Mouse (Mus musculus) embryonic facial prominence, embryonic 12.5 days (tissue): ENCODE results near the gene Gm21983. TPM values are rescaled to one million over a fixed set of nuclear protein-coding genes. Genes with fewer than 3 reads are reported as not detected.

Source experiments
- ATAC-seq: fragments of 200-750 bp; cut with Nextera tagmentation; 2 replicates; pipeline ENCODE4 v1.8.0; 2017; ENCODE audit not compliant: insufficient number of reproducible peaks, insufficient read depth, low FRiP score, low TSS enrichment
- H3K27ac ChIP-seq: fragments of 300-500 bp; sonication (generic); 2 replicates; pipeline ENCODE4 v1.5.1; 2016; ENCODE audit warnings: mild to moderate bottlenecking
- H3K27me3 ChIP-seq: fragments of 300-500 bp; sonication (generic); 2 replicates; pipeline ENCODE4 v1.6.1; 2016; ENCODE audit warnings: mild to moderate bottlenecking, moderate library complexity
- H3K36me3 ChIP-seq: fragments of 300-500 bp; sonication (generic); 2 replicates; pipeline ENCODE4 v1.6.1; 2016; ENCODE audit warnings: mild to moderate bottlenecking
- H3K4me1 ChIP-seq: fragments of 300-500 bp; sonication (generic); 2 replicates; pipeline ENCODE4 v1.6.1; 2016
- H3K4me2 ChIP-seq: fragments of 300-500 bp; sonication (generic); replicated peaks from 2 replicates; pipeline ENCODE4 v1.6.1; 2016; ENCODE audit warnings: mild to moderate bottlenecking, moderate library complexity
- H3K4me3 ChIP-seq: fragments of 300-500 bp; sonication (generic); 2 replicates; pipeline ENCODE4 v1.5.1; 2016; ENCODE audit warnings: mild to moderate bottlenecking
- H3K9ac ChIP-seq: fragments of 300-500 bp; sonication (generic); 2 replicates; pipeline ENCODE4 v1.6.1; 2016; ENCODE audit warnings: mild to moderate bottlenecking, moderate library complexity
- H3K9me3 ChIP-seq: fragments of 300-500 bp; sonication (generic); 2 replicates; pipeline ENCODE4 v1.6.1; 2016; ENCODE audit warnings: mild to moderate bottlenecking, moderate library complexity
- WGBS: fragments of 180-500 bp; shearing (Covaris S2); methylation state at CpG from one replicate; pipeline ENCODE4 v1.1.7; 2016; 5-methylcytosine and 5-hydroxymethylcytosine counted together
- polyA plus RNA-seq: library from polyadenylated mRNA; unstranded; fragments of >200 nt; fragmentation: Nextera tagmentation; extraction: Ambion mirVana; gene quantifications from 2 replicates; pipeline ENCODE4 v1.2.1, GENCODE M21; 2016

The Gm21983 gene
- polyA plus RNA-seq, 1 experiment from 2014 or later, result 0.49 TPM

DNA sequence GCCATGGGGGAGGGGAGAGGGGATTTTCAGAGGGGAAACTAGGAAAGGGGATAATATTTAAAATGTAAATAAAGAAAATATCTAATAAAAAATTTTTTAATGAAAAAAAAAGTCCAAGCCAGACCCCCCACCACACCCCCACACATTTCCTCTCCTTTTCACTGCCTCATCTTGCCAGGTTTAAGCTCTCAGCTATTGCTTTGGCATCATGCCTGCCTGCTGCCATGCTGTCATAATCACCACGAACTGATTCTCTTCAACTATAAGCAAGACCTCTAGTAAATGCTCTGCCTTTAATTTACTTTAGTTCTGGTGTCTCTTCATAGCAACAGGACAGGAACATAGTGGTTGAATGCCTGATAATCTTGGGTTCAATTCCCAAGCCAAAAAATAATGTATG is 1.6 kb upstream of the Gm21983 start:
- H3K4me3 ChIP-seq, result no peak overlapping the region
- peaks cover 10% of the 10 kb centered on the region; the same call in 1 of the 2 replicates for H3K4me1 ChIP-seq
- WGBS, result 79% methylated on average over 1 of the region's 1 CpGs
- no peak overlapping the region for H3K4me2 ChIP-seq
- H3K9me3 ChIP-seq, result no peaks in the 10 kb centered on the region
- H3K27ac ChIP-seq, result no peak overlapping the region
- H3K27me3 ChIP-seq, result no peaks in the 10 kb centered on the region
- H3K9ac ChIP-seq, result no peak overlapping the region
- H3K36me3 ChIP-seq, result peaks cover 38% of the 10 kb centered on the region
- no peak for ATAC-seq

DNA sequence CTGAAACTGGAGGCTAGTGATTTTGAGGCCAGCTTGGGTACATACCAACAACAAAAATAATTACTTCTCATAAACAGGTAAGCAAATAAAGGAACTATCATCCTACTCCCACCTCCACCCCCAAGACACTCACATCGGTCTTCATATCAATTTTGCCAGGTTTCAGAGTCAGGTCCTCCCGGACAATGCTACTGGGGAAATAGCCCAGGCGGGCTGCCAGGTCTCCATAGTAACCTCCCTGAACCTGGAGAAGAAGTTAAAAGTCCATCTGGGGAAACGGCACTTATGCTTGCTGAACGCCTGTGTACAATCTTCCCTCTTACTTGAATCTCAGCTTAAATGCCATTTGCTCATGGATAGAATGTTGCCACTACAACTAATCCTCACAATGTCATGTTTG is 850 bp downstream of the Gm21983 start:
- no peaks in the 10 kb centered on the region for H3K27me3 ChIP-seq
- peak overlapping the region; percentile 60 for H3K4me3 ChIP-seq
- H3K27ac ChIP-seq, result 0 out of 2 replicates have a peak overlapping the region, but pooled peaks have one; percentile 78
- H3K4me1 ChIP-seq, result peaks cover 10% of the 10 kb centered on the region; the same call in 1 of the 2 replicates
- H3K36me3 ChIP-seq, result peaks cover 13% of the 10 kb centered on the region
- peak overlapping the region; percentile 47 for H3K4me2 ChIP-seq
- WGBS, result 77% methylated on average over 5 of the region's 5 CpGs
- no peaks in the 10 kb centered on the region for H3K9me3 ChIP-seq
- no peak overlapping the region for H3K9ac ChIP-seq
- ATAC-seq, result no peak

DNA sequence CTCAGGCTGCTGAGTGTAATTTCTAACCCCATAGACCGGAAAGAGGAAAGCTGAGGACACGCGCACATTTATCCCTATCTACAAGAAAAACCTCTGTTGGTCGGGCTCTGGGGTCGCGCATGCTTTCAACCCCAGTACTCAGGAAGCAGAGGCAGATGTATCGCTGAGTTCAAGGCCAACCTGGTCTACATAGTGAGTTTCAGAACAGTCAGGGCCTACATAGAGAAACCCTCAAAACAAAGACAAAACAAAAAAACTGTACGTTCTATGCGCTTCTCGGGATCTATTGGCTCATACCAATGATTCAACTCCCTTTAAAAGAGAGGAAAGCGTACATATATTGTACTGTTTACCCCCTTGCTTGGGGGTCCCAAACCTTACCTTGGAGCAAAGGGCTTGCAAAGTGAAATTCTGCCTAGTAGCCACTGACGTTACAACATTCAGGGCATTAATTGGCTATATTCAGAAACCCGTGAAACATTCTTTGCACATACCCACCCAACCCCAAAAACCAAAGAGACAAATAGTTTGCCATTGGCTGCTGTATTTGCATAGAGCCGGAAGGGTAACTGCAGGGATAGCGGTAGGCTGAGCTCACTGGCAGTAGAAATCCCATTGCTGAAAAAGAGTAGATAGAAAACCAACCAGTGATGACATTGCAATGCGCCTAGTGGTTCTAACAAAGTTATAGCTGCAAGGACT is 1.5 kb downstream of the Gm21983 start:
- H3K36me3 ChIP-seq, result peaks cover 10% of the 10 kb centered on the region; the same call in 1 of the 2 replicates
- H3K9me3 ChIP-seq, result no peaks in the 10 kb centered on the region
- peak overlapping the region; percentile 47 for H3K4me2 ChIP-seq
- peak overlapping the region; percentile 60 for H3K4me3 ChIP-seq
- WGBS, result 49% methylated on average over 16 of the region's 16 CpGs
- no peaks in the 10 kb centered on the region for H3K27me3 ChIP-seq
- no peak for ATAC-seq
- peak overlapping the region; percentile 5; the same call in 1 of the 2 replicates for H3K9ac ChIP-seq
- H3K27ac ChIP-seq, result peak overlapping the region; percentile 71
- peaks cover 10% of the 10 kb centered on the region; the same call in 1 of the 2 replicates for H3K4me1 ChIP-seq

DNA sequence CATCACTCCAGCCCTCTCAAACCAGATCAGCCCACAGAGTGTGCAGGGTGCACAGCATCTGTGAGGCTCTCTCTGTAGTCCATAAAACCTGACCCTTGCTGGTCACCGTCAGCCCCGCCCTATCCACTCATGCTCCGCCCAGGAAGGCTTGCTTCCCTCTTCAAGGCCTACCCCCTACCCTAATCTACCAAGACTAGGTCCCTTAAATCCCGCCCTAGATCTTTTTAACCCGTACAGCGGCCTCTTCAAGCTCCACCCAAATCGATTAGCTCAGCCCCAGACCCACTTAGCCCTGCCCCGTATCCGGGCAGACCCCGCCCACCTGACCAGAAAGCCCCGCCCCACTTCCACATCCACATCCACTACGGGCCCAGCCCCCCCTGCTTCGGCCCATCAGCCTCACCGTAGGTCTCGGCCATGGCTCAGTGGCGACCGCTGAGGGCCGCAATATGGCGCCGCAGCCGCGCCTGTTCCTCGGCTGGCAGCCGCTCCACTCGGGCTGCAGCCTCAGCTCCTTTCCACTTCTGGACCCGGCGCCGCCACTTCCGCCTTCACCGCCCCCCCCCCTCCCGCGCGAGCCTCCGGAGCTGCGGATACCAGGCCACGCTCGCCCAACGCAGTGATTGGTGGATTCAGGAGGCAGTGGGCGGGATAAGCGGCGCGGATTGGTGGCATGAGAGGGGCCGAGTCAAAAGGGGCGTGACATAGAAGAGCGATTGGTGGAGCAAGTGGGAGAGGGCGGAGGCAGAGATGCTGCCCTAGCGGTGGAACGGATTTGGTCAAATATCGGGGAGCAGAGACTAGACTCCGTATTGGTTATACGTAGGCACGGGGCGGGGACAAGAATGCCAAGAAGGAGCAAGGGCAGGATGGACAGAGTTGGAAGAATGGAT is 2.3 kb downstream of the Gm21983 start, which contains the start of gene Rab4b:
TSS of gene Rab4b (minus strand) at position 573 of the 893 bp plus-strand sequence.
- peaks cover 12% of the 10 kb centered on the region; the same call in 1 of the 2 replicates for H3K36me3 ChIP-seq
- peak within 1 kb of the TSS; percentile 47 for H3K9ac ChIP-seq
- no peaks in the 10 kb centered on the region for H3K9me3 ChIP-seq
- H3K4me3 ChIP-seq, result peak within 1 kb of the TSS; percentile 60
- H3K4me2 ChIP-seq, result peak within 1 kb of the TSS; percentile 50
- peak; percentile 95 for ATAC-seq
- H3K27me3 ChIP-seq, result no peaks in the 10 kb centered on the region
- H3K27ac ChIP-seq, result peak within 1 kb of the TSS; percentile 93
- H3K4me1 ChIP-seq, result peaks cover 10% of the 10 kb centered on the region; the same call in 1 of the 2 replicates
- under 1% methylated on average over 53 of the region's 53 CpGs for WGBS

DNA sequence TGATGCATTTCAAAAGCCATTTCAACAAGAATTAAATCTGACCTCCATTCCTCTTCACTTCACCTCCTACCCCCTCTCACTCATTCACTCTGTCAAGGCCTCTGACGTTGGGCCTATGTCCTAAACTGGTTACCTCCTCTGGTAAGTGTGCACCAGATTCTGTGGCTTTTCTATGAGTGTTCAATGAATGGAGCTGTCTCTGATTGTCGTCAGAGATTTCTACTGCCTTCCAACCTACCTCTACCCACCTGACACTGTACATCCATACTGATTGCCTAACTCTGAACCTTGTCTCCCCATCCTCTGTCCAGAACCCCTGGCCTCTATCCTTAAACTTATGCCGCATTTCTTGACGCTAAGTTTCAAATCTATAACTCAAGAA is 3.0 kb downstream of the Gm21983 start:
- H3K36me3 ChIP-seq, result peaks cover 9% of the 10 kb centered on the region; the same call in 1 of the 2 replicates
- peak overlapping the region; percentile 93 for H3K27ac ChIP-seq
- peak overlapping the region; percentile 50 for H3K4me2 ChIP-seq
- no peaks in the 10 kb centered on the region for H3K27me3 ChIP-seq
- H3K9ac ChIP-seq, result peak overlapping the region; percentile 47
- ATAC-seq, result no peak; the same call in 1 of the 2 replicates
- no peaks in the 10 kb centered on the region for H3K9me3 ChIP-seq
- H3K4me3 ChIP-seq, result peak overlapping the region; percentile 60
- 21% methylated on average over 4 of the region's 4 CpGs for WGBS
- peaks cover 10% of the 10 kb centered on the region; the same call in 1 of the 2 replicates for H3K4me1 ChIP-seq

DNA sequence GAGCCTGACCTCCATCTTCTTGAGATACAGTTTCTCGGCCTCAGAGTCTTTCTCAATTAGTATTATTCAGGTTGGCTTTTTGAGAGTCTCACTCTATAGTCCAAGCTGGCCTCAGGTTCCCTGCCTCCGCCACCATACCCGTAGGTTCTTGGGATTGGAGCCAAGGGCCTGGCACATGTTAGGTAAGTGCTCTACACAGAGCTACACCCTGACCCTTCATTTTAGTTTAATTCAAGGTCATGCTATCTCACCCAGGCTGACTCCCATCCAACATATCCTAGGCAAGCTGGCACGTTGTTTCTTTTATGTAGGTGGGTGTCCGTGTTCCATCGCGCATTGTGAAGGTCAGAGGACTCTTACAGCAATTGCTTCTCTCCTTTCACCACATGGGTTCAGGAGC is 6.0 kb downstream of the Gm21983 start:
- ATAC-seq, result no peak
- H3K4me1 ChIP-seq, result peaks cover 10% of the 10 kb centered on the region; the same call in 1 of the 2 replicates

DNA sequence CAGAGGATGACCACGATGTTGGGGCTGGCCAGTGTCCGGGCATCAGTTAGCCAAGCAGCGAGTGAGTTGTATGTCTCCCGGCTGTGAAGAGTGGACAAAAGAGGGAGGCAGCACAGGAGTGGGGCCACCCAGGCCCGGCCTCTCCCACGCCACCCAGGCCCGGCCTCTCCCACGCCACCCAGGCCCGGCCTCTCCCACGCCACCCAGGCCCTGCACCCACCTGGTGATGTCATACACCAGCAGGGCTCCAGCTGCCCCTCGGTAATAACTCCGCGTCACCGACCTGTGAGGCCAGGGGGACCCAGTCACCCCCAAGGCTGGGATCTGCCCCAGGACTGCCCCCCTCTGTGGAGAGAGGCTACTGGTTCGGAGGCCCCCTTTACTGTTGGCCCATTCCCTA is 6.4 kb downstream of the Gm21983 start:
- no peak for ATAC-seq
- Histone ChIP-seq H3K4me1 (peaks cover 7% of the 10 kb centered on the region; the same call in 1 of the 2 replicates), H3K36me3 (peaks cover 34% of the 10 kb centered on the region), H3K9me3 (no peaks in the 10 kb centered on the region), H3K4me3 (no peak overlapping the region), H3K27ac (no peak overlapping the region), H3K4me2 (no peak overlapping the region), H3K9ac (no peak overlapping the region), H3K27me3 (no peaks in the 10 kb centered on the region)
- 92% methylated on average over 15 of the region's 15 CpGs for WGBS

More for the DNA sequence above, 6.0 kb downstream of the Gm21983 start:
- no peak overlapping the region for H3K4me3 ChIP-seq
- no peak overlapping the region for H3K9ac ChIP-seq
- no peaks in the 10 kb centered on the region for H3K27me3 ChIP-seq
- H3K4me2 ChIP-seq, result no peak overlapping the region
- no peak overlapping the region for H3K27ac ChIP-seq
- H3K9me3 ChIP-seq, result no peaks in the 10 kb centered on the region
- 95% methylated on average over 7 of the region's 7 CpGs for WGBS
- peaks cover 31% of the 10 kb centered on the region for H3K36me3 ChIP-seq

DNA sequence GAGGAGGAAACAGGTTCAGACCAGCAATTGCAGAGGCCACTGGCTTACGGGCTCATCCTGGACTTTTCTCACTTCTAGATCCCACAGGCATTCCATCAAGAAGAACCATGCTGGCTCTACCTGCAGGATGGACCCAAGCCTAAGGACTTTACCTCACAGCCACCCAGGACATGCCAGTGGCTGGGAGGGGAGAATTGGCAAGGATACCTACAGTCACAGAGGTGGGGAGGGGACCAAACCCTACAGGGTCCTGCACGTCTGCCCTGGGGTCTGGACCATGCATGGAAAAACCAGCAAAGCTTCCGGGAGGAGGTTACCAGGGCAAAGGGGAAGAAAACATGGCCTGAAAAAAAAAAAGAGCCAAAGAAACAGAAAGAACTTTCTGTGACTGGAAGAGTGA is 9.9 kb downstream of the Gm21983 start:
- no peaks in the 10 kb centered on the region for H3K27me3 ChIP-seq
- no peaks in the 10 kb centered on the region for H3K9me3 ChIP-seq
- no peak for ATAC-seq
- no peak overlapping the region for H3K27ac ChIP-seq
- no peak overlapping the region for H3K4me3 ChIP-seq
- peaks cover 5% of the 10 kb centered on the region; the same call in 1 of the 2 replicates for H3K4me1 ChIP-seq
- WGBS, result 90% methylated on average over 3 of the region's 3 CpGs
- no peak overlapping the region for H3K9ac ChIP-seq
- no peak overlapping the region for H3K4me2 ChIP-seq
- H3K36me3 ChIP-seq, result peaks cover 40% of the 10 kb centered on the region

DNA sequence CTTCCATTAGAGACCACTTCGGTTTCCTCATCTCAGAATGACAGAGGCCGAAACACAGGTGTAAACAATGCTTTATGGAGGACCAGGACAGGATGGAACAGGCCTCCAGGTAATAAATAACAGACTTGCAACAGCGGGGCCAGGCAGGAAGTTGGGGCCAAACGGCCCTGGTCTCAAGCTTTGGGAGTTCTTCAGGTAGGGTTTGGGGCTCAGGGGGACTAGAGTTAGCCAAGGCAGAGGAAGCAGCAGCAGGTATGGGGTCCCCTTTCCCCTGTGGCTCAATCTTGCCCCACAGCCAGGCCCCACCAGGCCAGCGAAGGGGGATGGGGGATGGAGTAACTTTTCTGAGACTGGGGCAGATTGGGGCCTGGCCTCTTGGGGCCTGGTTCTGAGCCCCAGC is 12.5 kb downstream of the Gm21983 start:
- Histone ChIP-seq H3K27me3 (no peaks in the 10 kb centered on the region), H3K9me3 (no peaks in the 10 kb centered on the region), H3K27ac (0 out of 2 replicates have a peak overlapping the region, but pooled peaks have one; percentile 11), H3K4me3 (no peak overlapping the region), H3K36me3 (peaks cover 53% of the 10 kb centered on the region), H3K4me2 (no peak overlapping the region), H3K9ac (no peak overlapping the region), H3K4me1 (peaks cover 28% of the 10 kb centered on the region)
- WGBS, result 89% methylated on average over 5 of the region's 5 CpGs
- ATAC-seq, result no peak

DNA sequence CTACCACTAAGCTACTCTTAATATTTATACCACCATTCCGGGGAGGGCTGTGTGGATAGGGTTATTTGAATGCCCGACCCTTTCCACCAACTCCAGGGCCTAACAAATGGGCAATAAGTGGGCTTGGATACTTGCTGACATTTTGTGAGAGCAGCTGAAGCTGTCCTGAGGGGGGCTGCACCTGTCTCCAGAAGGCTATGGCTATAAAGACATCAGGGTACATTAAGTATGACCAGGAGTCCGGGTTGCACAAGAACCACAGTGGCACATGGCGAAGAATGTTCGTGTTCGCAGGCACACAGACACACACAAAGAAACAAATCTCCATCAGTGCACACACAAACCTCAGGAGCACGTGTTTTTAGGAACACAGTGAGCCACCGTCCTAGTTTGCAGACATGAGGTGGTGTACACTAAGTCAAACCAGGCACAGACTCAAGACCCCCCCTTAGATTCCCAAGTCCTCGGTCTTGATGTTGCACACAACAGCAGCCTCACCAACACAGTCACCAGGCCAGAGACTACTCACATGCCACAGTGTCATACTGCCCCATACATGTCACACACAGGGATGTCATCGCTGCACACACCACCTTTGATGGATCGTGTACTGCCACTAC is 13.3 kb downstream of the Gm21983 start:
- WGBS, result 74% methylated on average over 11 of the region's 11 CpGs
- H3K4me2 ChIP-seq, result peak overlapping the region; percentile 76
- no peak for ATAC-seq
- H3K4me1 ChIP-seq, result peaks cover 35% of the 10 kb centered on the region
- H3K4me3 ChIP-seq, result peak overlapping the region; percentile 77
- H3K36me3 ChIP-seq, result peaks cover 53% of the 10 kb centered on the region
- H3K9ac ChIP-seq, result peak overlapping the region; percentile 77; the same call in 1 of the 2 replicates
- peak overlapping the region; percentile 96 for H3K27ac ChIP-seq
- H3K27me3 ChIP-seq, result no peaks in the 10 kb centered on the region
- H3K9me3 ChIP-seq, result no peaks in the 10 kb centered on the region
